Mouse (Mus musculus) right cerebral cortex, postnatal 10 days (tissue): ENCODE data around the gene Lyrm4.
A peak's percentile ranks its signal among the peaks of the same experiment; 100 is the strongest.

Source experiments
- DNase-seq, 2 experiments: peaks; one replicate each; pipeline ENCODE4 v3.0.0; 2021; ENCODE audit warnings: low spot score in 2 of 2

Lyrm4 gene

DNA sequence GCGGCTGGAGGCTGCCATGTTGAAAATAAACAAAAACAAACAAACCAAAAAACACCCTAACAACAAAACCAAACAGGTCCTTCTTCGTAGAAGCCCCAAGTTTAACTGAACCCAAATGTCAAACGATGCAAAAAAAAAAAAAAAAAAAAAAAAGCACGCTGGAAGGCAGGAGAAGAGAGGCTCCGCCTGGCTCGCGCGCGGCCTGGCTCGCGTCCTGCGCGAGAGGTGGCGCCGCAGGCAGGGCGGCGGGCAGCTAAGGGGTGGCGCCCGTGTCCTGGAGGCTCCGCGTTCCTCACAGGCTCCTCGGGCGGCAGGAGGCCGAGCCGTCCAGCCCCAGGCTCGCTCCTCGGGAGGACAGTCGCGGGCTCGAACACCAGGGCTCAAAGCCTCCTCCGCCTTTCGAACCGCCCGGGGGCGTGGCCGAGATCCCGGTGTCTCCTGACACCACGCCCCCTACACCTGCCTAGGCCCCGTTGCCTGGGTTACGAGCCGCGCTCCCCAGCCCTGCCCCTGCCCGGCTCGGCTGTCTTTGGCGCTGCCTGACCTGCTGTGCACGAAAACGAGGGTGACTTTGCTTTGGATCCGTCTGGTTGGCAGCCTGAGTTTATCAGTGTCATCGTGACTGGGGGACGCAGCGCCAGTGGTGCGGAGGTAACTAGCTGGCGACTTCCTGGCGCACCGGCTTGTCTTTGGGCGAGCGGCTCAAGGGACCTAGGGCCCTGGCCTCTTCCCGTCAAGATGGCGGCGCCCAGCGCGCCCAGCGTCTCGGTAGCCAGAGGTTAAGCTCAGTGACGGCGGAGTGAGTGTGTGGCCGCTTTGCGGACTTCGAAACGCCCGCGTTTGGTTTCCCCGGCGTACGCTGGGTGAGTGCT, at the start of gene Lyrm4, which contains the start of gene Fars2:
Gene Lyrm4 (minus strand): TSS at position 384 of the 872 bp plus-strand sequence.
Gene Fars2 (plus strand): TSS at position 270 of the 872 bp plus-strand sequence.
- DNase-seq = peak; percentile 96

DNA sequence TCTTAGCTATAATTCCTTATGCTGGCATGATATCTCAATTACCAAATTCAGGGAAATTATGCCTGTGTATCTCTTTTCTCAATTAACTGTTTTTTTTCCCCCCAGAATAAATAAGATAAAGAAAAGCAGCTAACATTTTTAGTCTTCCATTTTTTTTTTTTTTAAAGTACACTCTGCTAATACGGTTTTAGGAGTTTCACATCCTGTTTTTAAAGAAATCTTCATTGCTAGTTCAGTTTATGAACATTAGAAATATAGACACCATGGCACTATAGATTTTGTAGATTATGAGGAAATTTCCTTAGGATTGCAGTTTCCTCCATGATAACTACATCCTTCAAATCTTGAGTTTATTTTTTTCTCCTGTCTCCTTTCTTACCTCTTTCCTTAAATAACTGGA, 46.6 kb upstream of the Lyrm4 start:
- no peak for DNase-seq

DNA sequence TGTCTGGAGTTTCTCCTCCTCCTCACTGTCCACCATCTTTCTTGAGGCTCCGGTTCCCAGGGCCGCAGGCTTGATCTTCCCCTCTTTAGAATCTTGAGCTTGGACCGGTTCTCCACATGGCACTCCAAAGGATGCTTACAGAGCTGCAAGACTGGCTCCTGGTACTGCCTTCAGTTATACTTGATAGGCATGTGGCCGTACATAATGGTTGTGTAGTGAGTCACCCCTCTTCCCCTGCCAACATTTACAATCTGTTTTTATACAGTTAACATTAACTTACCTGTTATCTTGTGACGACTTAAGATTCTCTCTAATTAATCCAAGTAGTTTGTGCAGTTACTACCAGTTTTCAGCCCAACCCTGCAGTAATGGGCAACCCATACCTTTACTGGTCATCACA, 46.1 kb upstream of the Lyrm4 start:
- DNase-seq = no peak

DNA sequence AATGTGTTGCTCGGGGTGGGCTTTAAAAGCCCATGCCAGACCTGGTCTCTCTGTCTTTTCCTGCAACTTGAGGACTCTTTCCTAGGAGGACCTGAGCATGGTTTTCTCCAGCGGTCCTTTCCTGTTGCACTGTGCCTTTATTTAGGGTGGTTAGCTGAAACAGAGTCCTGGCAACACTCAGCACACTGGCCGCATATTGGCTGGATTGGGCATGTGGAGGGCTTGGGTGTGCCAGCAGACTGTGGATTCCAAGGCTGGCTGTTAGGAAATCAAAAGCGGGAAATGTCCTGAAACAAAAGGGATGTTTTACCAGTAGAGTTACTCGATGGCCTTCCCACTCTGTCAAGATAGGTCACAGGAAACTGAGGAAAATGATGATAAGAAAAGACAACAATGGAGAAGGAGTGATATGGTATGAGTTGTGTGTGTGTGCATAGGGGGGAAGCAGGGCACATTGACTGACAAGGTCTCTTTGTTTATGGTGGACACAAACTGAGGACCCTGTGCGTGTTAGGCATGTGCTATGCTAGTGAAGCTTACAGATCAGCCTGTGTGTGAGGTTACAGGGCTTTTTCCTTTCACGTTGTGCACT, 39.1 kb upstream of the Lyrm4 start:
- peak; percentile 44 to 45 for DNase-seq

DNA sequence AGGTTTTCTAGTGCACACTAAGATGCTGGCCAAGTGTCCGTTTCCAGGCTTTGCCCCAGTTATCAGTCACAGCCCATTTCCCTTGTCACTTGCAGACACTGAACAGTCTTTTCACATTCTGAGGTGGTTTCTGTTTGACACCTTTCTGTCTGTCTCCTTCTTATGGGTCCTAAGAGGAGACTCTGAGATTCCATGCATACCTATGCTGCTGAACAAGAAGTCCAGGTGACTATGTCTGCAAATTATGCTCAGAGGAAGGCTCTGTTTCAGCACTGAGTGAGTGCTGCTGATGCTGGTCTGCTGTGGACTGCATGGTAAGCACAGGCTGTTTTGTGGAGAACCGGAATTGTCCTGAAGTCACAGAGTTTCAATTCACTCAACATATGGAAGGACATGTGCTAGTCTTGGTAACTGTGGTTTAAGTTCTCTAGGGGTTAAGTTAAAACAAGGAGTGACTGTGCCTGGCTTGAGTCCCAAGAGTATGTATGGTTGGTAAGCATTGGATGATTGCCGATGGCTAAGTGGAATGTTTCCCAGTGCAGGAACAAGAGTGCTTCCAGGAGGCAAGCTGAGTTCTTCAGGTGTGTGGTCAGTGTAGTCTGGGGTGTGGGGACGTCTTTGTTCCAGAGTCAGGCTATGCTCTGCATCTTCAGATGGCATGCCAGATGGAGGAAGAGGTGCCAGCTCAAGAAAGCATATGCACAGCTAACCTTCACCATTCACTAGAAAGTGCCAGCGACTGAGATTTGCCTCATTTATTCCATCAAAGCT, 35.6 kb upstream of the Lyrm4 start:
- DNase-seq = no peak

DNA sequence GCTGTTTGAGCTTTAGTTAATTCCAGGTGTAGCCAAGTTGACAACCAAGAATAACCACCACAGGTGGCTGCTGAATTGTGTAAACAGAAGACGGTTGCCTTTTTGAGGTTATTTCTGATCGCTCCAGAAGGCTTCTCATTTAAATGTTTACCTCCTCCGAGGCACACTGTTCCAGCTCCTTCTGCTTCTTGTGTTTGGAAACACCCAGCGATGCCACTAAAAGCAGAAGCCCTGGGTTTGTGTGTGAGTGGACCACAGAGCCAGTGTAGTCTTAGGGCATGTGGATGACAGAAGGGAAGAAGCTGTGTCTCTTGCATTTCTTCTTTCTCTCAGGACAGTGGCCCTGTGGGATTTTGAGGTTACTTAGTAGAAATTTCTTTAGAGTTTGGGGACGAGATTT, 32.9 kb upstream of the Lyrm4 start:
- DNase-seq = no peak

DNA sequence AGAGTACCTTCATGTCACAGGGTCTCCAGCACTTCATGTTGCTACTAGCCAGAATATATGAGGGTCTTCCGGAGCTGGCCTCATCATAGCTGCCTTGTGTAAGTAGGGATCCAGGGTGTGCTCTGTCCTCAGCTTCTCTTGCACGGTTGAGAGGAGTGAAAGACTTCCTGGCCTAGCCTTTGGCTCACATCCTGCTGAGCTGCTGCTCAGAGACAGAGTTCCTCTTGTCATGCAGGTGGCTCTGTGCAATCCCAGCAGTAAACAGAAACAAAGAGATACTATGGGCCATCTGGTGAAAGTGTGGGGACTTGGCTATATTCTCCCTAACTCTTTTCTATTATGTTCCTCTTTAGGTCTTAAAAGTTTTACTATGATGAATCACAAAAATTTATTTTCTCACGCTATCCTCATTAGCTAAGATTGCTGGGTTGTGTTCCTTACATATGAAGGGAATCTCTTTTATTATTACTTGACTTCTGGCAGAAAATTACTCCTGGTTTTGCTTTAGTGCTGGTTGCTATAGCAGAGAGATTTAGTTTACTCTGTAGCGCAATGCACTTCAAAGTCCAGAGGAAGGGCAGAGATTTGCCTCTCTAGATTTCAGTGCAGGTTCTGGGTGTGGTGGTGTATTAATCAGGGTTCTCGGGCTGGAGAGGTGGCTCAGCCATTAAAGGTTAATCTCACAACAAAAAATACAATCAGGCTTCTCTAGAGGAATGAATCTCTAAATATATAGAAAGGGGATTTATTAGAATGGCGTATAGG, 32.0 kb upstream of the Lyrm4 start:
- DNase-seq = peak in 1 of 2 experiments; percentile 39

DNA sequence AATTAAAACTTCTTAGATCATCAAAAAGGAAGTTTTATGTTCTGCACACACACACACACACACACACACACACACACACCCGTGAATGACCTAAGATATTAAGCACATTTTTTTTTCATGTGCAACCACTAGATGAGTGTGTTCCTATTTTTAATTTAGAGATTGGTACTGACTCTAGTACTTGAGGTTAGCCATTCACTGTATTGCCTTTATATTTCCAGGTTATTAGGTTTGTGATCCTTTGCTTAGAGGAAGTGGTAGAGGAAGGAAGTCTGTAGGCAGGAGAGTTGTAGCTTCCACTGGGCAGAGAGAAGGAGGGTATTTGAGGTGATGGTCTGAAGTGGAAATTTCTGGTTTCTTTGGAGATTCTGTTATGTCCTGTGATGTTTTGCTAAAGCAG, 28.3 kb upstream of the Lyrm4 start:
- no peak for DNase-seq

DNA sequence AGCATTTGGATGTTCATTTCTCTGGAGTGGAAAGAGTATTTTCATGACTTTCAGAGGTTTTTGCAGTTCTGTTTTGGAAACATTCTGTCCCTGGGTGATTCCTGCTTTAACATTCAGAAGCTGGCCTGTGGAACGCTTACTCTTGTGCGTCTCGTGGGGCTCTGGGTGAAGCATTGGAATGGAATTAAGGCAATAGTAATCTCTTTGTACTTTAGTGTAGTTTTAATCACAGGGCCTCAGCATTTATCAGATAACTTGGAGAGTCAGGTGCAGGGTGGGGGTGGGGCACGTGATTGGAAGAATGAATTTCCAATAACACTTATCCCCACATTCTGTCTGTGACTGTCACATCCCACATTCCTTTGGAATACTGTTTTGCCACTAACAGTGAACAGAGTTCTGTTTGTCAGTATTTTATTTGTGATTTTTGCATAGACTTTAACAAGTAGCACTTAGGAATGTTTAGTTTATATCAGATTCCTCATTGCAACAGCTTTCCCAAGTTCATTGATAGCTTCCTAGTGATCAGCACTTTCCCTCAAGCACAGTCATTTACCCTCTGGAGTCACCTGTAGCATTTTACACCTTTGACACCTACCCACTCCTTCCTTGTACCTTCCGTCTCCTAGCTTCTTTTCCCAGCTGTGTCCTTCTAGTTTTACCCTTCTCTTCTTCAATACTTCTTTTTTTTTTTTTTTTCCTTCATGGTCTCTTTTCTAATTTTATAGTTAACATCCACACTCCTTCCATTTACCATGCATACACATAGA, 23.1 kb upstream of the Lyrm4 start:
- DNase-seq = no peak

DNA sequence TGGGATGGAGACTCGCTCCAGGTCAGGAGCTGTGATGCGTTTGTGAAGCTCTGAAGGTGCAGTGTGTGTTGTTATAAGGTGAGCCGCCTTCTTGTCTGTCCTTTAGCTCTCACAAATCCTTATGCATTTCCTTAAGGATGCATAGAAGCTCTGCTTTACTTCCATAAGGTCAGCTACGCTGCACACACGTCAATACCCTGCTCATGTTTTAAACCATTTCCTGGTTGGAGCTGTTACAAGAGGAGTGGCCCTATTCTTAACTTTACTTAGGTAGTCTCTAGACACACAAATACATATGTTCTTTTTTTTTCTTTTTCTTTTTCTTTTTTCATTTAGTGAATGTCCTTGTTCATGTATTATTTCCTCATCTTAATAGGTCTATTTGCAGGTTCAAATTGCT, 22.4 kb upstream of the Lyrm4 start:
- no peak for DNase-seq

DNA sequence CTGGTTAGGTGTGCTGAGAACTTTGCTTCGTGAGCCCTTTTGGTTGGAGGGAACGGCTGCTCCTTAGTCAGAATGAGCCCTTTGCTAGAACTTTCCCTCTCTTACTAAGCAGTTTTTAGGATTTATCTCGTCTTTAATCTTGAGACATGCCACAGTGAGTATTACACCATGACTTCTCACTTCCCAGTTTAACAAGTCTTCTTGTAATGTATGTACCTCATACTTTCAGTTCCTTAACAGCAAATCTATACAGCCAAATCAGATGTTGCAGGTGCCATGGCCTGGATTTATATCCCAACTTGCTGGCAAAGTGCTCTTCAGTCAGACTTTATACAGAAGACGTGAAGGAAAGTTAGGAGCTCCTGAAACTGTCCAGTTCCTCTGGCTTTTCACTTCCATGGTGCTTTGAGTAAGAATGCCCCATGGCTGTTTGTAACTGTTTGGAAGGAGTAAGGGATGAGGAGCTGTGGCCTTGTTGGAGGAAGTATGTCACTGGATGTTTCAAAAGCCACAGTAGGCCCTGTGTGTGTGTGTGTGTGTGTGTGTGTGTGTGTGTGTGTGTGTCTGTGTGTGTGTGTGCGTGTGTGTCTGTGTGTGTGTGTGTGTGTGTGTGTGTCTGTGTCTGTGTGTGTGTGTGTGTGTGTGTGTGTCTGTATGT, 14.8 kb upstream of the Lyrm4 start:
- DNase-seq = no peak

DNA sequence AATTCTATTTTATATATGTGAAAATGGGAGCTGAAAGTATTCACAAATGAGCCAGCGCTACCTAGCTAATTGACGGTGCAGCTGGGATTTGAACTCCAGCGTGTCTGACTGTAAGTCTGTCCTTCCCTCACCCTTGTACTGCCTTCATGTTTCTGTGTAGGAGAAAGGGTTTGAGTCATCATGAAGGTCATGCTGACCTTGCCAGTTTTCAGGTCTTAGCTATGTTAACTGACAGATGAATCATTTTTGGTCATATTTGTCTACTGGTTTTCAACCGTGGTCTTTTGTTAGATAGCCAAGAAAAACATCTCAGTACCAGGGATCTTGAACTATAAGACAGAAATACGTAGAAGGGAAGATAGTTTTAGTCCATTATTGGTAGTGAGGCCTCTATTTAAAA, 14.1 kb upstream of the Lyrm4 start:
- no peak for DNase-seq

DNA sequence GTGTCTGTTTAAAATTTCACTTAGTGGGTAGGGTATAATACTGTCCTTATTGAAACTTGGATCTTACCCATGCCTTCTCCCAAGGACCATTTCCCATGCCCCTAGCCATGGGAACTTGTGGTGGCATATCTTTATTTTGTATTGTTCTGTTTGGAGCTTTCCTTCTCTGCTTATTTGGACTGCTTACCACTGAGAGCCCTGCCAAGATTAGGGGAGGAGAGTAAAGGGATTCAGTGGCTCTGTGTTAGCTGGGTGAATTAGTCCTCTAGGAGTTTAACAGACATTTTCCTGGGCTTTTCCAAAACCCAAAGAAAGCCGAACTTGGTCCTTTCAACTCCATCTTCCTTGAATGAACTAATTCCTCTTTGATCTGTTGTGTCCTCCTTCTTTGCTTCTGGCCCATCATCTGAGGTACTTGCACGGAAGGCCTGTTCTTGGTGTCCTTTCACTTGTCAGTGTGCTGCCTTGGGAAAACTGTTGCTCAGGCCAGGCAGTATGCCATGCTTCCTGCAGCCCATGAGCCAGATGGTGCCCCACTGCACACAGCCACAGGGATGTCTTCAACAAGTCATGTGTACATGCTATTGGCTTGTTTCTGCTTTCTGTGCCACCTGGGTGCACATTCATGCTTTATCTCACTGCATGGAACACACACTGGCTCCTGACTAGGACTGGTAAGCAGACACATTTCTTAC, 12.2 kb upstream of the Lyrm4 start:
- peak; percentile 67 to 79 for DNase-seq

DNA sequence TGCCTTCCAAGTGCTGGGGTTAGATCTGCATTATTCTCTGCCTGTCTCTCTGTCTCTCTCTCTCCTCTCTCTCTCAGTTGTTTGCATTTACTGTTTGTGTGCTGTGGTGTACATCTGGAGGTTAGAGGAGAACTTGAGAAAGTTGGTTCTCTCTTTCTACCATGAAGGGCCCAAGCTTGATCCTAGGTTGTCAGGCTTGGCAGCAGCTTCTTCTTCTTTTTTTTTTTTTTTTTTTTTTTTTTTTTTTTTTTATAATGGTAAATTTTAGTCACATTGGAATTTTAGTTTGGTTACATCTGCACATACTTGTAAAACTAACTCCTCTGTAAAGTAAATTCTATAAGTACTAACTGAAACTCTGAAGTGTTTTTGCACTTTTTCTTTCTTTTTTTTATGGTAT, 3.3 kb upstream of the Lyrm4 start:
- no peak for DNase-seq

DNA sequence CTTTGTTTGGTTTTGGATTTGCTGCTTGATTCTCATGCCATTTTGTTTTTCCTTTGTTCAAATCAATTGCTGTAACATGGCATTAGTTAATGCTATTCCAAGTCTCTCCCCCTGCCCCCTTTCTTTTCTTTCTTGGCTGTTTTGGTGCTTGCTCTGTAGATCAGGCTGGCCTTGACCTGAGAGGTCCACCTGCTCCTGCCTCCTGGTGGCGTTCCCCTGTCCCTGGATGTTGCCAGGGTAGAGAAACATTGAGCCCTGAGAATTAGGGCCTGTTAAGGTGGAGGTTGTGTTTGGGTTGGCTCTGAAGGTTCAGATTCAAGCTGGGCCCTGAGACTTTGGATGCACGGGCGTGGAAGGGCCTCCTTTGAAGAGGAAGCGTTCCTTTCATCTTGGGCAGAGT, 2.4 kb upstream of the Lyrm4 start:
- DNase-seq = no peak

DNA sequence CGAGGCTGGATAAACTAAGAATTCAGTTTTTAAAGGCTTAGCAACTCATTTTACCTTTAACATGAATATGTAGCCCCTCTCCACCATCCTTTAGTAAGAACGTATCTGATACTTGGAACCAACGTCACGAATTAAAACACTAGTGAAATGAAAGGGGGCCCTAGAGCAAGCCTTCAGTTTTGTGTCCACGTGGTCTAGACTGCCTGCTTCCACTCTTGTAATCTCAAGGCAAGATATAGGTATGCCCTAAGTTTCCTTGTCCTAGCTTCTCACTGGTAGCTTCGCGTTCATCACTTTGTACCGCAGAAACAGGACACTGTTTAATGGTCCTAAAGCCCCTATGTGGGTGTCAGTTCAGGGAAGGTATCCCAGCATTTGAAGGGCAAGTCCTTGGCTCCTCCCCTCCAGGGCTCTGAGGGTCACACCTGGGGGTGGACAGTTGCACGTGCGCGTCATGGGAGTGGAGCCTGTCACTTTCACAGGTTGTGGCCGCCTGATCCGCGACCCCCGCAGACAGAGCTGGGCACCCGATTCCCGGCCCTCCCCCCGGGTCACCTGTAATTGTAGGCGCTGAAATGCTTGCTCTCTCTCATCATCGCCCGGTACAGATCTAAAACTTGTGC, 695 bp downstream of the Lyrm4 start:
- peak; percentile 46 to 57 for DNase-seq

DNA sequence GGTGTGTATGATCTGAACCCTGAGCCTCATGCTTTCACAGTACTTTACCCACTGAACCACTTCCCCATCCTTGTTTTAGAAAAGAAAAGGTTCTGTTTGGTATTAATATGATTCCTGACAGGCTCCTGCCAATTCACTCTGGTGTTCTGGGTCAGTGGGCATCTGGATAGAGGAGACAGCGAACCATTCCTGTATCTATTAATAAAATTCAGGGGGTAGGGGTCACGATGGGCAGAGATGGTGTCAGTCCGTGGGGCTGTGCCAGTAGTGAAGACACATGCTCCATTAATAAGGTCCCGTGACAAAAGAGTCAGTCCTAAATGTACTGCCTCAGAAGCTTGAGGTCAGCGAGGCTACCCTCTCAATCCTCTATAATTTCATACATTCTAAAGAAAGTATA, 4.1 kb downstream of the Lyrm4 start:
- DNase-seq = no peak

DNA sequence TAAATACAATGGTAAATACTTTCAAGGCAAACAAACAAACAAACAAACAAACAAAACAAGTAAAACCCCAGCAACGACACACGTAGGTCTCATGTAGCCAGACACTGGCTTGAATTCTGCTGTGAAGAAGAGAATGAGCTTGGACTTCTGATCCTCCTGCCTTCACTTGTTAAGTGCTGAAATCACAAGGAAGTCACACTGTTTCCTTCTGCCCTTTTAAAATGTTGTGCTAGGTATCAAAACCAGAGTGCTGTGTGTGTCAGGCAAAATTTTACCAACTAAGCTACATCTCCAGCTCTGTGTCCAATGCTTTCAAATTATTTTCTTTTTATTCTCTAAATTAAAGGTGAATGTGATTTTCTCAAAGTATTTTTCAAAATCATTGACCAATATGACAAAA, 6.0 kb downstream of the Lyrm4 start:
- no peak for DNase-seq

DNA sequence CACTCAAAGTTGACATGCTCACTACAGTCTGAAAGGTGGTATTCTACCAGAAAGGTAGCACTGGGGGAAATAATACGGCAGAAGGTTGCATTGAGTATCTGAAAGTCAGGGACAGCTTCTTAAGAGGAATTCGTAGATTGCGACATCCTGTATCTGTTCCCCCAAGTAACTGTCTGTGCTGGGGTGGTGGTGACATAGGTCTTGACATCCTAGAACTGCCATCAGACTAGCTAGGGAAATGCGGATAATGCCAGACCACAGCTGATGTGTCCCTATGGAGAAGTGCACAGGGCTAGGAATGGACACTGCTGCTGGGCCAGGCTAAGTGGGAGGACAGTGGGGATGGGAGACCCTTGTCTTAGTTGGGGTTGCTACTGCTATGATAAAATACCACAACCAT, 8.8 kb downstream of the Lyrm4 start:
- no peak for DNase-seq
